Mouse (Mus musculus): ENCODE measurements around the gene Hexdc.

Hexdc gene

GRCm38 (mm10) chr11:121229018-121229439 lies 24.8 kb downstream of the Hexdc start, which contains the start of gene Cybc1:
TSS of gene Cybc1 (minus strand) at chr11:121229322.
- peak; percentile 79 for DNase-seq

GRCm38 (mm10) chr11:121231191-121231590 lies 27.0 kb downstream of the Hexdc start:
- DNase-seq, result no peak

- DNase-seq, result no peak
Measured at GRCm38 (mm10) chr11:121231628-121232291, 27.5 kb downstream of the Hexdc start.

- no peak for DNase-seq
Measured at GRCm38 (mm10) chr11:121232706-121233105, 28.5 kb downstream of the Hexdc start.

GRCm38 (mm10) chr11:121235475-121236238 lies 31.4 kb downstream of the Hexdc start:
- no peak for DNase-seq

- DNase-seq, result peak; percentile 100
Measured at GRCm38 (mm10) chr11:121236564-121237344, 32.5 kb downstream of the Hexdc start, which contains the start of gene Narf. TSS of gene Narf (plus strand) at chr11:121237253.

GRCm38 (mm10) chr11:121237345-121238128 lies 33.3 kb downstream of the Hexdc start:
- no peak for DNase-seq

- DNase-seq, result no peak
Measured at GRCm38 (mm10) chr11:121239669-121240068, 35.4 kb downstream of the Hexdc start.

GRCm38 (mm10) chr11:121250196-121250595 lies 46.0 kb downstream of the Hexdc start:
- no peak for DNase-seq

- DNase-seq, result peak; percentile 93
Measured at GRCm38 (mm10) chr11:121259160-121260100, 55.2 kb downstream of the Hexdc start, which contains the start of gene Foxk2. TSS of gene Foxk2 (plus strand) at chr11:121259990.

GRCm38 (mm10) chr11:121260211-121260906 lies 56.1 kb downstream of the Hexdc start:
- peak; percentile 33 for DNase-seq

- no peak for DNase-seq
Measured at GRCm38 (mm10) chr11:121261074-121261473, 56.8 kb downstream of the Hexdc start.
